Mouse (Mus musculus): ENCODE measurements around the gene Tmem41a. TPM values are rescaled to one million over a fixed set of nuclear protein-coding genes. Genes with fewer than 3 reads are reported as not detected.

The Tmem41a gene
- polyA plus RNA-seq, 1 experiment: 16.2 TPM

- Histone ChIP-seq H3K27me3 (ENCODE audit: control insufficient read depth, insufficient read depth, insufficient read length) (no peaks in the 10 kb centered on the region), H3K79me2 (ENCODE audit: control insufficient read depth, insufficient read depth) (no peaks in the 10 kb centered on the region), H3K4me2 (ENCODE audit: low read depth) (no peak overlapping the region), H3ac (ENCODE audit: control insufficient read depth, insufficient read length) (no peak overlapping the region), H3K36me3 (ENCODE audit: control insufficient read depth, insufficient read depth) (no peaks in the 10 kb centered on the region), H3K4me3 (no peak overlapping the region)
- TF ChIP-seq TCF12 (IDR thresholded peaks at IDR 0.05; ENCODE audit: insufficient read depth, poor library complexity, severe bottlenecking): no peak
- TF ChIP-seq MYOG (IDR thresholded peaks at IDR 0.05; ENCODE audit: control insufficient read depth in 1 of 3, insufficient read depth in 1 of 3, insufficient read length in 2 of 3, low read depth in 2 of 3): no peak
- TF ChIP-seq MYOD1 (IDR thresholded peaks at IDR 0.05; ENCODE audit: control insufficient read depth in 1 of 3, insufficient read length in 2 of 3, low read depth in 2 of 3): no peak
- no peak for TF ChIP-seq POLR2A (IDR thresholded peaks at IDR 0.05; ENCODE audit: insufficient read length, low read depth)
- TF ChIP-seq CEBPB (IDR thresholded peaks at IDR 0.05; ENCODE audit: insufficient read depth, poor library complexity, severe bottlenecking): no peak
- TF ChIP-seq REST (IDR thresholded peaks at IDR 0.05; ENCODE audit: insufficient read depth, insufficient read length): no peak
- no peak for TF ChIP-seq POLR2AphosphoS2 (IDR thresholded peaks at IDR 0.05; ENCODE audit: insufficient read length, low read depth)
- no peak for TF ChIP-seq USF1 (IDR thresholded peaks at IDR 0.05; ENCODE audit: low read depth)
- no peak for TF ChIP-seq SRF (IDR thresholded peaks at IDR 0.05; ENCODE audit: control insufficient read depth, insufficient read length, low read depth)
- no peak for TF ChIP-seq TCF3 (IDR thresholded peaks at IDR 0.05; ENCODE audit: insufficient read length, low read depth)
- TF ChIP-seq E2F4 (IDR thresholded peaks at IDR 0.05; ENCODE audit: insufficient read depth): no peak
Observed at GRCm38 (mm10) chr16:21893890-21894289, 53.5 kb downstream of the Tmem41a start.

DNA sequence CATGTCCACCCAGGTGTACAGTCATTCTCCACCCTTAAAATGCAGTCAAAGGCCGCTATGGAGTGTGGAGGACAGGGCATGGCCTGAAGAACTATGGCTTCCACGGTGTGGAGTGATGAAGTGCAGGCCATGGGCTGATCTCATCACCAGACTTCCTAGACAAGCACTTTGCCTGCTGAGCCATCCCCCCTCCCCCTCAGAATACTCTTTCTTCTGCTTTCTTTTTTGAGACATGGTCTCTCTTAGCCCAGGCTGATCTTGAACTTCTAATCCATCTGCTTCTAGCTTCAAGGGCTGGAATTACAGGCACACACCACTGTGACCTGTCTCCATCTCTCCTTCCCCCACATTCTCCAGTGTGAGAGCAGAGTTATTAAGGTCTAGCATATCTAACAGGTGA, 59.8 kb downstream of the Tmem41a start:
- no peak for TF ChIP-seq TCF3 (IDR thresholded peaks at IDR 0.05; ENCODE audit: insufficient read length, low read depth)
- TF ChIP-seq POLR2AphosphoS2 (IDR thresholded peaks at IDR 0.05; ENCODE audit: insufficient read length, low read depth): no peak
- TF ChIP-seq MYOG (IDR thresholded peaks at IDR 0.05; ENCODE audit: control insufficient read depth in 1 of 3, insufficient read depth in 1 of 3, insufficient read length in 2 of 3, low read depth in 2 of 3): no peak
- no peak for TF ChIP-seq POLR2A (IDR thresholded peaks at IDR 0.05; ENCODE audit: insufficient read length, low read depth)
- no peak for TF ChIP-seq REST (IDR thresholded peaks at IDR 0.05; ENCODE audit: insufficient read depth, insufficient read length)
- no peak for TF ChIP-seq CEBPB (IDR thresholded peaks at IDR 0.05; ENCODE audit: insufficient read depth, poor library complexity, severe bottlenecking)
- no peak for TF ChIP-seq E2F4 (IDR thresholded peaks at IDR 0.05; ENCODE audit: insufficient read depth)
- TF ChIP-seq TCF12 (IDR thresholded peaks at IDR 0.05; ENCODE audit: insufficient read depth, poor library complexity, severe bottlenecking): no peak
- TF ChIP-seq SRF (IDR thresholded peaks at IDR 0.05; ENCODE audit: control insufficient read depth, insufficient read length, low read depth): no peak
- TF ChIP-seq MAX (IDR thresholded peaks at IDR 0.05; ENCODE audit: low read depth): no peak
- H3K27me3 ChIP-seq (ENCODE audit: control insufficient read depth, insufficient read depth, insufficient read length): no peaks in the 10 kb centered on the region
- no peak overlapping the region for H3K4me2 ChIP-seq (ENCODE audit: low read depth)
- H3K79me2 ChIP-seq (ENCODE audit: control insufficient read depth, insufficient read depth): no peaks in the 10 kb centered on the region
- H3K4me3 ChIP-seq: no peak overlapping the region
- no peaks in the 10 kb centered on the region for H3K36me3 ChIP-seq (ENCODE audit: control insufficient read depth, insufficient read depth)
- H3ac ChIP-seq (ENCODE audit: control insufficient read depth, insufficient read length): no peak overlapping the region

Other genes starting within 250 kb of the Tmem41a start
- gene Ehhadh, start 159.7 kb downstream of the Tmem41a start, polyA plus RNA-seq (2012; fragmentation: generic; extraction: Trizol): 0.11 TPM
- 0.31 TPM for gene Map3k13, start 153.2 kb downstream of the Tmem41a start, polyA plus RNA-seq (2012; fragmentation: generic; extraction: Trizol)
- 0.04 TPM for gene Liph, start 48.1 kb upstream of the Tmem41a start, polyA plus RNA-seq (2012; fragmentation: generic; extraction: Trizol)
- 12.0 TPM for gene Senp2, start 61.9 kb upstream of the Tmem41a start, polyA plus RNA-seq (2012; fragmentation: generic; extraction: Trizol)
- gene Igf2bp2, start 215.7 kb upstream of the Tmem41a start, polyA plus RNA-seq (2012; fragmentation: generic; extraction: Trizol): 12.2 TPM

Data from myocyte (in vitro differentiated cells).